Mouse (Mus musculus) embryonic facial prominence, embryonic 11.5 days (tissue): ENCODE results near the gene Cant1. TPM values are rescaled to one million over a fixed set of nuclear protein-coding genes. Genes with fewer than 3 reads are reported as not detected.

Source experiments
- ATAC-seq: fragments of 200-750 bp; cut with Nextera tagmentation; replicated peaks from 2 replicates; pipeline ENCODE4 v1.8.0; 2017; ENCODE audit warnings: low read depth; ENCODE audit not compliant: insufficient number of reproducible peaks, low FRiP score, low TSS enrichment
- DNase-seq: peaks from one replicate; pipeline ENCODE4 v3.0.0-alpha.2; 2015; ENCODE audit warnings: low spot score
- H3K27ac ChIP-seq: fragments of 300-500 bp; sonication (generic); replicated peaks from 2 replicates; pipeline ENCODE4 v1.5.1; 2014; ENCODE audit warnings: mild to moderate bottlenecking, low read depth, low read length, control low read depth
- H3K27me3 ChIP-seq: fragments of 300-500 bp; sonication (generic); 2 replicates; pipeline ENCODE4 v1.6.1; 2014; ENCODE audit warnings: mild to moderate bottlenecking, low read length, moderate library complexity, mixed read lengths; ENCODE audit not compliant: control insufficient read depth, insufficient read depth
- H3K36me3 ChIP-seq: fragments of 300-500 bp; sonication (generic); replicated peaks from 2 replicates; pipeline ENCODE4 v1.6.1; 2014; ENCODE audit warnings: low read depth, mild to moderate bottlenecking, low read length, moderate library complexity, mixed read lengths; ENCODE audit not compliant: control insufficient read depth, insufficient read depth
- H3K4me1 ChIP-seq: fragments of 300-500 bp; sonication (generic); 2 replicates; pipeline ENCODE4 v1.6.1; 2014; ENCODE audit warnings: low read length, mixed read lengths; ENCODE audit not compliant: control insufficient read depth, insufficient read depth
- H3K4me2 ChIP-seq: fragments of 300-500 bp; sonication (generic); 2 replicates; pipeline ENCODE4 v1.6.1; 2014; ENCODE audit warnings: low read depth, mild to moderate bottlenecking, control low read depth, low read length, moderate library complexity
- H3K4me3 ChIP-seq: fragments of 300-500 bp; sonication (generic); 2 replicates; pipeline ENCODE4 v1.5.1; 2014; ENCODE audit warnings: low read depth, low read length, control low read depth
- H3K9ac ChIP-seq: fragments of 300-500 bp; sonication (generic); replicated peaks from 2 replicates; pipeline ENCODE4 v1.6.1; 2014; ENCODE audit warnings: mild to moderate bottlenecking, control low read depth, low read length
- H3K9me3 ChIP-seq: fragments of 300-500 bp; sonication (generic); replicated peaks from 2 replicates; pipeline ENCODE4 v1.6.1; 2016; ENCODE audit warnings: mild to moderate bottlenecking, low read length, inconsistent platforms, mixed read lengths; ENCODE audit not compliant: control insufficient read depth
- WGBS: fragments of 180-500 bp; shearing (Covaris S2); extraction: QIAGEN DNeasy Blood & Tissue Kit; methylation state at CpG from one replicate; pipeline ENCODE4 v1.1.7; 2014; 5-methylcytosine and 5-hydroxymethylcytosine counted together
- polyA plus RNA-seq: library from polyadenylated mRNA; unstranded; fragments of >200 nt; fragmentation: Nextera tagmentation; extraction: Ambion mirVana; gene quantifications from 2 replicates; pipeline ENCODE4 v1.2.1, GENCODE M21; 2014

The Cant1 gene
- polyA plus RNA-seq, 1 experiment from 2014 or later, result 19.5 TPM

- Histone ChIP-seq H3K4me1 (no peaks in the 10 kb centered on the region), H3K27ac (no peak overlapping the region), H3K4me2 (no peak overlapping the region), H3K27me3 (no peaks in the 10 kb centered on the region), H3K36me3 (no peaks in the 10 kb centered on the region; the same call in none of the 2 replicates), H3K9me3 (no peaks in the 10 kb centered on the region), H3K9ac (no peak overlapping the region), H3K4me3 (no peak overlapping the region)
- DNase-seq, result no peak
- no peak for ATAC-seq
- WGBS, result 90% methylated on average over 1 of the region's 1 CpGs
Measured at GRCm38 (mm10) chr11:118410073-118410444, 8.8 kb downstream of the Cant1 start.

GRCm38 (mm10) chr11:118409106-118410072 is 9.5 kb downstream of the Cant1 start:
- no peak for ATAC-seq
- Histone ChIP-seq H3K27me3 (no peaks in the 10 kb centered on the region), H3K36me3 (no peaks in the 10 kb centered on the region; the same call in none of the 2 replicates), H3K9me3 (no peaks in the 10 kb centered on the region), H3K4me3 (no peak overlapping the region), H3K27ac (no peak overlapping the region), H3K4me2 (no peak overlapping the region), H3K9ac (no peak overlapping the region), H3K4me1 (no peaks in the 10 kb centered on the region)
- WGBS, result 82% methylated on average over 12 of the region's 12 CpGs
- DNase-seq, result no peak

- no peak for ATAC-seq
- WGBS, result 85% methylated on average over 18 of the region's 18 CpGs
- Histone ChIP-seq H3K36me3 (no peaks in the 10 kb centered on the region; the same call in none of the 2 replicates), H3K4me2 (no peak overlapping the region), H3K9ac (no peak overlapping the region), H3K4me3 (no peak overlapping the region), H3K27ac (no peak overlapping the region), H3K9me3 (no peaks in the 10 kb centered on the region), H3K27me3 (no peaks in the 10 kb centered on the region), H3K4me1 (no peaks in the 10 kb centered on the region)
- DNase-seq, result no peak
Measured at GRCm38 (mm10) chr11:118408051-118408740, 10.7 kb downstream of the Cant1 start.

GRCm38 (mm10) chr11:118407318-118407910 is 11.5 kb downstream of the Cant1 start:
- ATAC-seq (no peak), DNase-seq (no peak)
- Histone ChIP-seq H3K4me1 (no peaks in the 10 kb centered on the region), H3K36me3 (no peaks in the 10 kb centered on the region; the same call in none of the 2 replicates), H3K27me3 (no peaks in the 10 kb centered on the region), H3K4me3 (no peak overlapping the region), H3K4me2 (no peak overlapping the region), H3K9ac (no peak overlapping the region), H3K27ac (no peak overlapping the region), H3K9me3 (no peaks in the 10 kb centered on the region)
- 85% methylated on average over 23 of the region's 23 CpGs for WGBS

- Histone ChIP-seq H3K4me3 (no peak overlapping the region), H3K9ac (no peak overlapping the region), H3K9me3 (no peaks in the 10 kb centered on the region), H3K27ac (no peak overlapping the region), H3K27me3 (no peaks in the 10 kb centered on the region), H3K36me3 (no peaks in the 10 kb centered on the region; the same call in none of the 2 replicates), H3K4me2 (no peak overlapping the region), H3K4me1 (no peaks in the 10 kb centered on the region)
- DNase-seq, result no peak
- no peak for ATAC-seq
- WGBS, result 91% methylated on average over 5 of the region's 5 CpGs
Measured at GRCm38 (mm10) chr11:118406521-118406920, 12.4 kb downstream of the Cant1 start.

GRCm38 (mm10) chr11:118405311-118405710 is 13.6 kb downstream of the Cant1 start:
- H3K4me3 ChIP-seq, result no peak overlapping the region
- WGBS, result 93% methylated on average over 8 of the region's 8 CpGs
- no peak overlapping the region for H3K27ac ChIP-seq
- H3K9ac ChIP-seq, result no peak overlapping the region
- no peak for DNase-seq
- H3K9me3 ChIP-seq, result no peaks in the 10 kb centered on the region
- no peak overlapping the region for H3K4me2 ChIP-seq
- ATAC-seq, result no peak
- no peaks in the 10 kb centered on the region; the same call in none of the 2 replicates for H3K36me3 ChIP-seq
- no peaks in the 10 kb centered on the region; the same call in 1 of the 2 replicates for H3K4me1 ChIP-seq
- H3K27me3 ChIP-seq, result no peaks in the 10 kb centered on the region

GRCm38 (mm10) chr11:118403951-118404899 is 14.7 kb downstream of the Cant1 start:
- Histone ChIP-seq H3K9me3 (no peaks in the 10 kb centered on the region), H3K36me3 (no peaks in the 10 kb centered on the region; the same call in 1 of the 2 replicates), H3K4me1 (no peaks in the 10 kb centered on the region; the same call in 1 of the 2 replicates), H3K9ac (no peak overlapping the region), H3K4me2 (no peak overlapping the region), H3K27ac (no peak overlapping the region), H3K27me3 (no peaks in the 10 kb centered on the region), H3K4me3 (no peak overlapping the region)
- no peak for DNase-seq
- 77% methylated on average over 6 of the region's 6 CpGs for WGBS
- ATAC-seq, result no peak
